Mouse (Mus musculus): ENCODE measurements around the gene Arl5a.

Arl5a gene

GRCm38 (mm10) chr2:52424747-52425522, at the start of gene Arl5a:
Arl5a (minus strand) TSS chr2:52424901.
- DNase-seq (ENCODE audit: low spot score): peak; percentile 91

- DNase-seq (ENCODE audit: low spot score): no peak
Observed at GRCm38 (mm10) chr2:52471545-52472291, 47.0 kb upstream of the Arl5a start.

GRCm38 (mm10) chr2:52470044-52470560, 45.4 kb upstream of the Arl5a start:
- no peak for DNase-seq (ENCODE audit: low spot score)

- DNase-seq (ENCODE audit: low spot score): no peak
Observed at GRCm38 (mm10) chr2:52467629-52468028, 42.9 kb upstream of the Arl5a start.

GRCm38 (mm10) chr2:52461206-52461967, 36.7 kb upstream of the Arl5a start:
- no peak for DNase-seq (ENCODE audit: low spot score)

GRCm38 (mm10) chr2:52455606-52456479, 31.1 kb upstream of the Arl5a start:
- DNase-seq (ENCODE audit: low spot score): no peak

- no peak for DNase-seq (ENCODE audit: low spot score)
Observed at GRCm38 (mm10) chr2:52449818-52450217, 25.1 kb upstream of the Arl5a start.

GRCm38 (mm10) chr2:52448916-52449315, 24.2 kb upstream of the Arl5a start:
- DNase-seq (ENCODE audit: low spot score): no peak

- no peak for DNase-seq (ENCODE audit: low spot score)
Observed at GRCm38 (mm10) chr2:52446648-52447047, 21.9 kb upstream of the Arl5a start.

GRCm38 (mm10) chr2:52442125-52442524, 17.4 kb upstream of the Arl5a start:
- no peak for DNase-seq (ENCODE audit: low spot score)

GRCm38 (mm10) chr2:52440420-52441015, 15.8 kb upstream of the Arl5a start:
- DNase-seq (ENCODE audit: low spot score): no peak

GRCm38 (mm10) chr2:52438437-52438836, 13.7 kb upstream of the Arl5a start:
- DNase-seq (ENCODE audit: low spot score): no peak

- DNase-seq (ENCODE audit: low spot score): no peak
Observed at GRCm38 (mm10) chr2:52438013-52438412, 13.3 kb upstream of the Arl5a start.

- DNase-seq (ENCODE audit: low spot score): no peak
Observed at GRCm38 (mm10) chr2:52435919-52436632, 11.4 kb upstream of the Arl5a start.

- no peak for DNase-seq (ENCODE audit: low spot score)
Observed at GRCm38 (mm10) chr2:52433365-52433764, 8.7 kb upstream of the Arl5a start.

GRCm38 (mm10) chr2:52427383-52427782, 2.7 kb upstream of the Arl5a start:
- DNase-seq (ENCODE audit: low spot score): no peak

- DNase-seq (ENCODE audit: low spot score): no peak
Observed at GRCm38 (mm10) chr2:52426041-52426440, 1.3 kb upstream of the Arl5a start.

- DNase-seq (ENCODE audit: low spot score): no peak
Observed at GRCm38 (mm10) chr2:52425523-52425795, 758 bp upstream of the Arl5a start.

GRCm38 (mm10) chr2:52424248-52424728, 413 bp downstream of the Arl5a start:
- no peak for DNase-seq (ENCODE audit: low spot score)

GRCm38 (mm10) chr2:52423611-52424247, 972 bp downstream of the Arl5a start:
- DNase-seq (ENCODE audit: low spot score): no peak
